Mouse (Mus musculus) lung, postnatal 10 days (tissue): Measurements from ENCODE around the gene Sema4g.
A peak's percentile ranks its signal among the peaks of the same experiment; 100 is the strongest.

ENCODE experiments used
- DNase-seq: peaks from one replicate; pipeline ENCODE4 v3.0.0; 2021

Sema4g gene

DNA sequence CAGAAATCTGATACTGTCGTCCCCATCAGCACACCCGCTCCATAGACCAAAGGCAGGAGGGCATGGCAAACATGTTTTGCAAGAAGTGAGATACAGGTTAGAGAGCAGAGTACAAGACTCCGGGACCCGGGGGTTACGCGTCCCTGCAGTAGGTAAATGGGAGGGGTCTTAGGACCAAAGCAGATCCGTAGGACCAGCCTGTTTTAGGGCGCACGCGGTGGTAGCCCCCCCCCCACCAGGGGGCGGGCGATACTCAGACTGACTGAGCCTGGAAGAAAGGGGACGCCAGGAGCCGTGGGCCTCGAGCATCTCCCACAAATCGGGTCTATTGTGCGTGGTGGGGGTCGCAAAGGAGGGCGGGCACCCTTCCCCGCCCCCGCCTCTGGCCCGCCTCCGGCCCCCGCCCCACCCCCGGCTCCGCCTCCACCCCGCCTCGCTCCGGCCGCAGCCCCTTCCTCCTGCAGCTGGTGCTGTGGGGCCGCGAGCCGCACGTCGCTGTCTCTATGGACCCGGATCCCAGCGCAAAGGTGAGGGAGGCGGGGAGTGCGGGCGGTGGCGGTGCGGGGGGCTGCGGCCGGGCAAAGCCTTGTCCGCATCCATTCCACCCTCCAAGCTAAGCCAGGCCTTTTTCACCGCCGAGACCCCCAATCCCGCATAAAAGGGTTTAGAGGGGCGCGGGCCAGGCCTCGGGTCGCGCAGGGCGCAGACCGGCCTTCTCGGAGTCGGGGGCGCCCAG is at the start of gene Sema4g:
Sema4g (plus strand) TSS at position 271 of the 736 bp plus-strand sequence.
- peak; percentile 52 for DNase-seq

DNA sequence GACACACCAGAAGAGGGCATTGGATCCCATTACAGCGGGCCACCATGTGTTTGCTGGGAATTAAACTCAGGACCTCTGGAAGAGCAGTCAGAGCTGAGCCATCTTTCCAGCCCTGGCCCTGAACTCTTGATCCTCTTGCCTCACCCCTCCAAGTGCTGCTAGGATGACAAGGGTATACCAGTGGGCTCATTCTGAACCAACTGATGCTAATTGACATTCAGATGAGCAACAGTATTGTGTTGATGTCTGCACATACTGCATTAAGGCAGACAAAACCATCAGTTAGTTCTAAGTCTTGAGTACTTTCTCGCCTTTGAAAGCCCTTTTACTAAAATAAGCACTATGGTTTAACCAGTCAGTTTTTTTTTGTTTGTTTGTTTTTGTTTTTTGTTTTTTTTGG is 29.3 kb upstream of the Sema4g start:
- DNase-seq: no peak

DNA sequence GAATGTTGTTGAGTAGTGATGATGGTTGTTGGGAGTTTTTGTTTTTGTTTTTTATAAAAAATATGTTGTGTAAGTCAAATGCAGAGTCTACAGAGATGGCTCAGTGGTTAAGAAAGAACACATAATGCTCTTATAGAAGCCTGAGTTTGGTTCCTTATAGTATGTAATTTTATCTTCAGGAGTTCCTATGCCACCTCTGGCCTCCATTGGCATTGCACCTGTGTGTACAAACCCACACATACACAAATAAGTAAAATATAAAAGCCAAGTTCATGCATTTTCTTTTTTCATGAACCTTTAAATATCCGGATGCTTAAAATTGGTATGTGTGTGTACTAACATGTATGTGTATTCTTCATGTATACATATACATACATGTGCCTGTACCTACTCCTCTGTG is 22.9 kb upstream of the Sema4g start:
- DNase-seq: no peak

DNA sequence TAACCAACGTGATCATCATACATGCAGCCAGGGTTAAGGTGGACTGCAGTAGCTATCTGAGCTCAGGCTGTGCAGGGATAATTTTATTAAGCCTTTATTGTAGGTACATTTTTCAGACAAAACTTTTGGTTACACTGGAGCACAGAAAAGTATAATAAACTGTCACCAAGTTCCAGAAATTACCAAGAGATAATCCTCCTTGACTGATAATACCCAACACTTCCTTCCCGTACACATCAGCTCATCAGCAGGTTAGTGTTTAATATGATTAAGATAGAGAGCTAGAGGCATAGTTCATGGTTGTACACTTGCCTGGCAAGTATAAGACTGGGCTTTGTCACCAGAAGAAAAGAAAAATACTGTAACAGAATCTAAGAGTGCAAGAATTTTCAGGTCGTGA is 20.6 kb upstream of the Sema4g start:
- DNase-seq: no peak

DNA sequence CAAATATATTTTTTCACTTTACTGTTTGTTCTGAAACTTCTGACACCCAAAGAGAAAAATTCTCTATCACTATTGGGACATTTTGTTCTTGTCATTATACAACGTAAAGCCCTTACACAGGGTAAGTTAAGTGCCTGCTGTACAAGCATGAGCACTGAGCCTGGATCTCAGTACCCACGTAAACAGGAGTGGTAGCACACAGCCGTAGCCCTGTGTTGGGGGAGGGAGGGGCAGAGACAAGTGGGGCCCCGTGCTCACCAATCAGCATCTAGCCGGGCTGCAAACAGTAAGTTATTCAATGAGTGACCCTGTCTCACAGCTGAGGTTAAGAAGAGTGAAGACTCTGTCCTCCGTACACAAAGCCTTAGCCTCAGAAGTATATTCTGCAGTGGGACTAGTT is 12.3 kb upstream of the Sema4g start:
- no peak for DNase-seq

DNA sequence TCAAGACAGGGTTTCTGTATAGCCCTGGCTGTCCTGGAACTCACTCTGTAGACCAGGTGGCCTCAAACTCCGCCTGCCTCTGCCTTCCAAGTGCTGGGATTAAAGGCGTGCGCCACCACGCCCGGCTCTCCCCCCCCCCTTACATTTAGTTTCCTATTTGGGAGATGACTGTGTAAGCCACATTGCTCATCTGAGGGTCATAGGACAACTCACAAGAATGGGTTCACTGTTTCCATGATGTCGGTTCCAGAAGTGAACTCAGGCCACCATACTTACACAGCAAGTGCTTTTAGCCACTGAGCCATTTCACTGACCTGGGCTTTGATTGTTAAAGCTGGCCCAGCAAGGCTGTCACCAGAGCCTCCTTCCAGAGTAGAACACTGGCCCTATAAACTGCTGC is 11.8 kb upstream of the Sema4g start:
- no peak for DNase-seq

DNA sequence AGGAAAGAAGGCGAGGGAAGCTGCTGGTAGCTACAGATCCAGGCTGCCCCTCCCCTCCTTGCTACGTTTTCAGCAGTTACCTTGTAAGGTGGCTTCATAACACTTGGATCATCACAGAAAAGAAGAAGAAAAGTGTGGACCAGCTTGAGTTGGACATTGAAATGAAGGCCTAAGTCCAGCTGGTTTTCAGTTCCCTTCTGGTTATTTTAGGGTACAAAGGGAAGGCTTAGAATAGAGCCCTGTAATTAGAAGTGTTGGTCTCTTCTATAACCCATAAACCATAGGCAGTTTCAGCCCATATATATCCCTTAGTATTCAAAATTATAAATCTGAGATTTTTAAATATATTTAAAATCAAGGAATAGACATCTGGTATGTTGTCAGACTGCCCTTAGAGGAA is 8.1 kb upstream of the Sema4g start:
- DNase-seq: no peak

DNA sequence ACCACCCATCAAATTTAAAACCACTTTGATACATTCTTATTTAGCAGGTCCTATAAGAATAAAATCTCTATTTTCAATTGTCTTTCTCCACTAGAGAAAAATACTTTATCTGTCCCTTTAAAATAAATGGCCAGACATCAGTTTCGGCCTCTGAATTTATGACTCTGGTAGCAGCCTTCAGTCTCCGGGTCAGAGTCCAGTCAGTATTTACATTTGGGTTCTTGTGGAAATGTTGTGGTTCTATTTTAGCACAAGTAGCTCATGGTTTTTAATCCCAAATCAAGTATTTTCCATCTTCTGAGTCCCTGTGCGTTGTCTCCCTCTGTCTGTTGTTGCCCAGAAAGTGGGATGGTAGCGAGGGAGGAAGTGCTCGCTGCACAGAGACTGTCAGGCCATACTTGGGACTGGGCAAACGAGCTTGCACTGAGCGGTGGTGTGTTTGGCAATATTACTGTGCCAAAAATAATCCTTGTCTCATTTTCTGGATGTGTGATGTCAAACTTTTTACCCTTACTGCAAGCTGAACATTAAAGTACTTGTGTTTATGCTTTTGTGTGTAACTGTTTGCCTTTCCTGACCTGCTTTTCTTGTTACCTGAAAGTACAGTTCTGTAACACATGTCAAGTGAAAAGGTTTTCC is 6.3 kb upstream of the Sema4g start:
- DNase-seq: no peak

DNA sequence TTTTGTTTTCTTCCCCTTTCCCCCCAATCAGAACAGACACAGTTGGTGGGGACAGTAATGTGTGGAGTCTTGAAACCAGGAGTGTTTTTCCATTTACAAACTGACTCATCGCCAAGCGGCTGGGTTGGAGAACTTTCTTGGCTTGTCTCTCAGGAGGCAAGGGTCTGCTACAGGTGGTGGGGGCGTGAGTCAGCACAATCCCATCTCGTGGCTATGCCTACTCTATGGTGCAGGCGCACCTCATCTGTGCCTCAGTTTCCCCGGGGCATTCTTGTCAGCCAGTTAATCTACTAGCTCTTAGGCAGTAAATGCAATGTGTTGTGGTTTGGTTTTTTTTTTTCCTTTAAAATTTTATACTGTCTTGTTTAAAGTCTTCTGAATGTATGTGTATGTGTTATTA is 5.5 kb upstream of the Sema4g start:
- DNase-seq: no peak

DNA sequence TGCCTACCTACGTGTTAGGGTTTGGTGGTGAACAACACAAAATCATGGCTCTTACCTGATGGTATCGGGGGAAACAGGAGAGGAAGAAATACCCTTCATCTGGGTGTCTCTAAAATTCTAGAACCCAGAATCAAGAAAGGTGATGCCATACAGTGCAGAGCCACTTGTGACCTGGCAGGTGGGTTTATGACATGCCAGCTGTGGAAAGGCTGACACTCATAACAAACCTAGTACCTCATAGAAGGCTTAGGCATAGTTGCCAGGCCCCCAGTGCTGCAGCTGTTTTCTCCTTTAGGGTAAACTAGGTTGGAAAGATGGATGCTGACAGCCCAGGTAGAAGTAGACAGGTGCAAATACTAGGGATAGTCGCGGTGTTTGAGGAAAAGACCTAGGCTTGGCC is 4.5 kb upstream of the Sema4g start:
- DNase-seq: no peak

DNA sequence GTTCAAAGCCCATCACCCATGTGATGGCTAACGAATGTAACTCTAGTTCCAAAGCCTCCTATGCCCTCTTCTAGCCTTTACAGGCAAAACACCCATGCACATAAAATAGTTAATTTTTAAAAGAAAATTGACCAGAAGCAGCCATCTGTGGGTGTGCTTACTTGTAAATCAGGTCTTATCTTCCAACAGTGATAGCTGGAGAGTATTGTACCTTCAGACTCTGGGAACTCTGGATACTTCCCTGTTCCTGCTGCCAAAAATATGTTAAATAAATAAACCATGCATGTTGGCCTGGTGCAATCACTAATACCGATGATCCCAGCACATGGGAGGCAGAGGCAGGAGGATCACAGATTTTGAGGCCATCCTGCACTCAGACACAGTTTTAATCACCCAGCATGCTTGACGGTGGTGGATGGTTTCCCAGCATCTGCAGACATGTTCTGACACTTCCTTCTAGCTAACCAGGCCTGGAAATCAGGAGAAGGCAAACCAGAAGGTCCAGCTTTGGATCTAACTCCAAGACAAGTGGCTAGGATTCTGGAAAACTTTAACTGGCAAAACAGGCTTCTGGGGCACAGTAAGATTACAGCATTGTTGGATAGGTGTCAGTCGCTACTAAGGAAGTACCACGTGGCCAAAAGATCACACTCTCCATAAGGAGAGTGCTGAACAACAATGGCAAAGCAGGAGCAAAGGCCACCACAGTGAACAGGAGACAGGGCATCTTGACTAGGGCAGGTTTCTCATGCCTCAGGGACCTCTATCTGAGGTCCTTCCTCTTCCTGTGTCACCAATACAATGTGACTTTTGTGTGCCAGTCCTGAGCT is 3.5 kb upstream of the Sema4g start:
- DNase-seq: no peak

DNA sequence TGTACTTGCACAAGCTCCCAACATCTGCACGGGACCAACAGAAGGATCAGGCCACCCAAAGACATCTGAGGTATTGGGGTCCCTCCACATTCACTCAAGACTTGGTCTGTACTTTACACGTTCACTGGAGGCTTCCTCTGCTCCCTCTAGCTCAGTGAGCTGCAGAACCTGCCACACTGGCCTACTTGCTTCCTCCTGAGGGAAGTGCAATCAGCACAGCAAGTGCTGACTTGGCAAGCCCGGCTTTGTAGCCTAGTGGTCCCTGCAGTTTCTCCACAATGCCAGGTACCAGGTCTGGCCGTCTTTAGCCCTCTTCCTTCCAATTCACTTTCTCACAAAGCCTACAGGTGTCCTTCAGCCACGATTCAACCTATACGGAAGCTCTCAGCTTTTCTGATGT is 1.9 kb upstream of the Sema4g start:
- no peak for DNase-seq

DNA sequence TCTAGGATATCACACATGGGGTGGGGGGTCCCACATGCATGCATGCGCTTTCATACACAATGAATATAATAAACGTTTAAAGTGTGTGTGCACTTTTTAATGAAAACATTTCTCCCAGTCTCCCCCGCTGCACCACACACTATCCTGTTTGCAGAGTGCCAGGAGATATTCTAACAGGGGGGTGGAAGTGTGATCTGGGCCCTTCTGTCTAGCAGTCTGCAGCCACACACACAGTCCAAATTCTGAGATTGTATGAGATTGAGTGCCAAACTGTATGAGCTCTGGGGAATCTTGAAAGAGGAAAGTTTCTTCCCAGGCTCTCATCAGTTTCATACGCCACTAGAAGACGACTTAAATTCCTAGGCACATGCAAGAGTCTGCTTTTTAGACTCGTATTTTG is 1.1 kb upstream of the Sema4g start:
- no peak for DNase-seq

DNA sequence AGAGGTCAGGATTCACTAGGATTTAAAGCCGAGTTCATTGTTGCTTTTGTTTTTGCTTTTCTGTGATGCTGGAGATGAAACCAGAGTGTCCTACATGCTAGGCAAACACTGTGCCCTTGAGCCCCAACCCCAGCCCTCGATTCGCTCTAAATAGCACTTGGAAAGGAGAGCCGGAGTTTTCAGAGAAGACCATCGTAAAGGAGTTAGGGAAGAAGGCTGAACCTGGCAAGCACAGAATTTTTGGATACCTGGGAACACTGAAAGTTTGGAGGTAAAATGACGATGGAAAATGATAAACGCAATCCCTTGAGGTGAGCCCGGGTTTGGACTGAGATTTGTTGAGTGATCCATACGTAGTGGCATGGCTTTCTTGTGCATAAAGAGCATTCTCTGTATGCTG is 580 bp upstream of the Sema4g start:
- no peak for DNase-seq

DNA sequence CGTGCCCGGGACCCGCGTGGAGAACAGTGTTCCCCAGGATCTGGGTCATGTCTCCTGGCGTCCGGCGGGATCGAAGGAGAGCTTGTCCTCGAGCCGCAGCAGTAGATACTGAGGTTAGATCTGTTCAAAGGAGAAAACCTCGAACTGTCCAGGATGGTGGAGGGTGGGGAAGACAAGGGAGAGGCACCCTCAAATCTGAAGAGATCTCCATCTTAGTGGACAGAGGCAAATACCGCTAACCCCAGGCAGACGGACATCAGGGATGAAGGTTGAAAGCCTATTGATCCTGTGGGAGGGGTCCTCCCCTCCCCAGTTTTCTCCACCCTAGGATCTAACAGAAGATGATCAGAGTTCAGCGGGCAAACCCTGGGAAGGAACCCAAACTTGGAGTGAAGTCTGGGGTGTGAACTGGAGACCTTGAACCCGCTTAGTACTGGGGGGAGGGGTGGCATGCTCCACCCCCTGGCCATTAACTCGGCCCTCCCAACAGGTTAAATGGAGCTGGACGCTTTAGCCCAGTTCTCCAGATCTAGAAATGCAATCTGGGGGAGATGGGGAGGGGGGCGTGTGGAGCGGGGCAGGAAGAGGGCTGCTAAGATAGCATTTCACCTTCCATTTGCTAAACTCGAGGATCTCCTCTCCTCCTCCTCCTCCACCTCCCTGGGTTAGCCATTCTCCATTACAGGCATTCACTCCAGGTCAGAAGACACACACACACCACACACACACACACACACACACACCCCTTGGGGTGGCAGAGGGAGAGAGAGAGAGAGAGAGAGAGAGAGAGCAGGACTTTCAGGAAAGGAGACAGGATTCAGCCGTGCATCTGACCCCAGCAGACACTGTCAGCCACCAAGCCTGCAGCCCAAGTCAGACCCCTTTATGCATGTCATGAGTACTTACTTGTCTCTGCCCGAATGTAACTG is 930 bp downstream of the Sema4g start:
- no peak for DNase-seq

DNA sequence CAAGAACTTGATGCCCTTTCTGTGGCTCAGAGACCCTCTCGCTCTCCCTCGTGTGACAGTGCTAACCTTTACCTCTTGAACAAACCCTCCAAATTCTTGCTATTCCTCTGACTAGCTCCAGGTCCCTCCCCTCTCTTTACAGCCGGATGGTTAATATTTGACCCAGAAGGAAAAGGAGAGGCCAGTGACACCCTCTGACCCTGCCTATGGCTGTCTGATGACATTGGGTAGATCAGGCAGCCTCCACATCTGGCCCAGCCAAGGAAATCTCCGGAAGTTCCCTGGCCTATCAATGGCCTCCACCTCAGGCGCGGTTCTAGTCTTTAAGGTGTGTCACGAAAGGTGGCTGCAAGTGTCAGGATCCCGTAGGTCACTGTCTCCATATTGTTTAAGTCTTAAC is 2.1 kb downstream of the Sema4g start:
- no peak for DNase-seq

DNA sequence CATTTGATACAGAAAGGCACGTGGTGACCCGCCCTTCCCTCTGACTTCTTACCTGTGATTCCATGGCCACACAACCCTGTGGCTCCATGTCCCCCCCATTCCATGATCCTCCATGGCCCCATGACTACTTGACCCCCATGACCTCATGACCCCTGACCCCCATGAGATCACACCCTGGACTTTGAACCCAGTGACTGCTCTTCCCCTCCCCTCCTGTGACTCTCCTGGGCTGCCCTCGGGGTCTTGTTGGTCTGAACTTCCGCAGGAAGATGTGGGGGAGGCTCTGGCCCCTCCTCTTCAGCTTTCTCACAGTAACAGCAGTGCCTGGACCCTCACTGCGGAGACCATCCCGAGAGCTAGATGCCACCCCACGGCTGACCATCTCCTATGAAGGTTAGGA is 3.3 kb downstream of the Sema4g start:
- DNase-seq: no peak

DNA sequence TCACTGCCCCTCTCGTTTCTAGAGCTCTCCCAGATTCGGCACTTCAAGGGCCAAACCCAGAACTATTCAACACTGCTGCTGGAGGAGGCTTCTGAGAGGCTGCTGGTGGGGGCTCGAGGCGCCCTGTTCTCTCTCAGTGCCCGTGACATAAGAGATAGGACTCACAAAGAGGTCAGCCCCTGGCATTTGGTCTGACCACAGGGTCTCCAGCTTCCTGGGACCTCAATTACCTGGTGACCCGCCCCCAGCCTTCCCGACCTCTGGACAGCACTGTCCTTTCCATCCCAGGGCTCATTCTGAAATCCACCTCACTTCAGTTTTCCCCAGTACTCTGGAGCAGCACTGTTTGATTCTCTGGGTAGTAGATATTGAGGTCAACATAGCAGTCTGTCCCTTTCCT is 3.8 kb downstream of the Sema4g start:
- no peak for DNase-seq

DNA sequence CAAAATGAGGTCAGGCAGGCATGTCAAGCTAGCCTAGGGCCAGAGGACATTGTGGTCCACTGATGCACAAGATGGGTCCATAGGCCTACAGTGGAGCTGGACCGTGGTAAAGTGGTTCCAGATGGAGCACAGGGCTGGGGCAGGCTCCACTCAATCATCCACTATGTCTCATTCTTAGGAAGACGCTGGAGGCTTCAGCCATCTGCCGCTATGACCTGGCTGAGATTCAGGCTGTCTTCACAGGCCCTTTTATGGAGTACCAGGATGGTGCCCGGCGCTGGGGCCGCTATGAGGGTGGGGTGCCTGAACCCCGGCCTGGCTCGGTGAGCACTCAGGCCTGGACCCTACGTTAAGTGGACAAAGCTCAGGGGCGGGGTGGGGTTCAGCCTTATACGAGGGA is 8.9 kb downstream of the Sema4g start:
- no peak for DNase-seq

DNA sequence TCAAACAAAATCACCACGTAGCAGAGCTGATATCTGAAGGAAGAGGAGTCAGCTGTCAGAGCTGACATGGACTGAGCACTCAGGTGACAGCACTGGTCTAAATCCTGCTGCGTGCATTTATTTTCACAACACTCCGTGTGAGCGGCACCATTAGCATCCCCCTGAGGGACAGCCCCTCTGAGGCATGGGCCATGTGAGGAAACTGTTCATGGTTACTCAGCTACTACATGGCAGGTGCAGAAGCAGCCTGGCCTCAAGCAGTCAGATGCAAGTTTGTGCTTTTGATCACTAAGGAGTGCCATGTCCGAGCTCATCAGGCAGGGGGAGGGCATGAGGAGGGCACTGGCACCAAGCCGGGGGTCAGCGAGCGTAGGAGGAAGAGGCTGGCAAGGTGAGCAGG is 10.7 kb downstream of the Sema4g start:
- DNase-seq: no peak

DNA sequence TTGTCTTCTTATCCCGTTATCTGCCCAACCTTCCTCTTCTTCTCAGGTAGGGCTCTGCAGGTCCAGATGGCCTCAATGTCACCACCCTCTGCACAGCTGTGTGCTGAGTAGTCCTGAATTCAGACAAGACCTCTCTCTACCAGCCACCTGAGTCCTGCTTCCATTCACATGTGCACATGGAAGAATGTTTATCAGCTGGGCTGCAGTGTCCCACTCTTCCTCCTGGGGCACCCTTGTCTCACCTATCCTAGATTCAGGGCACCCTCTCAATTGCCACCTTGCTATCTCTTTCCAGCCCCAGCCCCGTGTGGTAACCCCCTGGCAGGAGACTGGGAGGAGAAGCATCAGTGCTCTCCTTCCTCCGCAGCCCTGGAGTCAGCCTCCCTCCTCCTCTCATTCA is 13.4 kb downstream of the Sema4g start:
- no peak for DNase-seq

DNA sequence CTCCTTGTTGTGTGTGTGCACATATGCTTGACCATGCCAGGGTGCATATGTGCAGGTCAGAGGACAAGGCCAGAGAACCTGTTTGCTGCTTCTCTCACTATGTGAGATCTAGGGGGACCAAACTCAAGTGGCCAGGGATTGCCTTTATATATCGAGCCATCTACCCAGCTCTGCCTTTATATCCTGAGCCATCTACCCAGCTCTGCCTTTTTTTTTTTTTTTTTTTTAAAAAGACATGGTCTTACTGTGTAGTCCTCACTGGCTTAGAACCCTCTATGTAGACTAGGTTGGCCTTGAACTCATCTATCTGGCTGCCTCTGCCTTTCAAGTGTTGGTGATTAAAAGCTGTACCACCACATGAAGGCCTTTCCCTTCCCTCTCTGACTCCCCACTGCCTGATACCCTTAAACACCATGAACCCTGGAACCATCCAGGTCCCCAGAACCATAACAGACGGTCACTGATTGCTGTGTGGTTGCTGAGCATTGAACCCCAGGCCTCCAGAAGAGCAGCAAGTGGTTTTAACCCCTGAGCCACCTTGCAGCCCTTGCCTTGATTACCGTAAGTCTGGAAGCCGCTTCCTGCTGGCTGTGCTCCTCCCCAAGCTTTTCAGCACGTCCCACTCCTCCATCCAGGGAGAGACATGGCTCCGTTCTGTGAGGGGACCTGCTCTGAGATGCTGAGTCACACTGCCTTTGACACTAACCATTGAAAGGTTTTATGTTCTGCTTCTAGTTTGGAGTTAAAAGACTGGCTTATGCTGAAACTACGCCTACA is 15.0 kb downstream of the Sema4g start:
- DNase-seq: no peak
